Mouse (Mus musculus) limb, embryonic 10.5 days (tissue): ENCODE measurements around the gene Unc13c. TPM values are rescaled to one million over a fixed set of nuclear protein-coding genes. Genes with fewer than 3 reads are reported as not detected.

ENCODE experiments used
- DNase-seq: peaks from one replicate; pipeline ENCODE4 v3.0.0-alpha.2; 2017; ENCODE audit warnings: low spot score
- H3K27ac ChIP-seq: fragments of 300-500 bp; sonication (generic); 2 replicates; pipeline ENCODE4 v1.5.1; 2016; ENCODE audit warnings: mild to moderate bottlenecking
- H3K27me3 ChIP-seq: fragments of 300-500 bp; sonication (generic); 2 replicates; pipeline ENCODE4 v1.6.1; 2016; ENCODE audit warnings: low read depth, mild to moderate bottlenecking; ENCODE audit not compliant: poor library complexity, severe bottlenecking
- H3K36me3 ChIP-seq: fragments of 300-500 bp; sonication (generic); 2 replicates; pipeline ENCODE4 v1.6.1; 2016; ENCODE audit warnings: mild to moderate bottlenecking, moderate library complexity
- H3K4me1 ChIP-seq: fragments of 300-500 bp; sonication (generic); 2 replicates; pipeline ENCODE4 v1.6.1; 2016
- H3K4me3 ChIP-seq: fragments of 300-500 bp; sonication (generic); 2 replicates; pipeline ENCODE4 v1.5.1; 2016; ENCODE audit warnings: mild to moderate bottlenecking, moderate library complexity
- H3K9me3 ChIP-seq: fragments of 300-500 bp; sonication (generic); replicated peaks from 2 replicates; pipeline ENCODE4 v1.6.1; 2016; ENCODE audit warnings: mild to moderate bottlenecking
- WGBS: fragments of 180-500 bp; shearing (Covaris S2); methylation state at CpG from one replicate; pipeline ENCODE4 v1.1.7; 2016; 5-methylcytosine and 5-hydroxymethylcytosine counted together
- polyA plus RNA-seq: library from polyadenylated mRNA; unstranded; fragments of >200 nt; fragmentation: Nextera tagmentation; extraction: Ambion mirVana; gene quantifications from 2 replicates; pipeline ENCODE4 v1.2.1, GENCODE M21; 2016

Unc13c gene
- polyA plus RNA-seq, 1 experiment from 2014 or later, result 0.09 TPM

DNA sequence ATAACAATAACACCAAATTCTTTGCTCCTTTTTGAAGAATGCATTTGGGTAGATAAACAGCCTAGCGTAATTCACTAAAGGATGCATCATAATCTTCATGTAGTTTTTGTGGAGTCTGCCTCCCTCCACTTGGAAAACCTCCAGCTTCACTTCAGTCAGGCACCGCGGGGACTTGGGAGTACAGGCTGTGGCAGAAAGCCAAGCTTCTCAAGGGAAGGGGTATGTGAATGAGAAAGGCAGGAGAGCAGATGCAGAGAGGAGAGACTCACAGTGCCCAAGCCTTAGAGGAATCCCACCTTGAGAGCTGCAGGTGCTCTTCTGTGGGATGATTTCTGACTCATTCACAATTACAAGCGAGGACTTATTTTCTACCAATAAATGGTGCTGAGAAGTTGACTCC is 33.9 kb downstream of the Unc13c start:
- Histone ChIP-seq H3K9me3 (no peaks in the 10 kb centered on the region), H3K36me3 (no peaks in the 10 kb centered on the region), H3K27me3 (no peaks in the 10 kb centered on the region), H3K27ac (no peak overlapping the region), H3K4me3 (no peak overlapping the region), H3K4me1 (no peaks in the 10 kb centered on the region)
- WGBS, result 95% methylated on average over 4 of the region's 4 CpGs
- DNase-seq, result no peak

DNA sequence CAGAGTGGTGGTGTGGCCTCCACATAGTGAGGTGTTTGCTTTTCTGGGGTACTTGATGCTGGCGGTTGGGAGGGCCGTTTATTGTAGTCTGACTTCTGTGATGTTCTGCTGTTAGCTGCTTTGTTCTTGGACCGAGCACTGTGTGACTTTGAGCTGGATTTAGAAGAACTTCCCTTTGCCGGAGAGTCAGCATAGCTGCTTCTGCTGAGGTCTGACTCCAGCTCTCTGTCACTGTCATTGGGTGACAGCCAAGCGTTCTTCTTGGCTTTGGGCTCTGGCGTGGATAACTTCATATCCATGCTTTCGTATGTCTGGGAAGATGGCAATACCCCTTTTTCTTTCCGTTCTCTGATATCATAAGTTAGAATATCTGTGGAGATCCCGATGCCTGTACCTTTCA is 36.8 kb downstream of the Unc13c start:
- H3K36me3 ChIP-seq, result no peaks in the 10 kb centered on the region
- no peaks in the 10 kb centered on the region for H3K9me3 ChIP-seq
- DNase-seq, result no peak
- no peaks in the 10 kb centered on the region for H3K4me1 ChIP-seq
- WGBS, result 95% methylated on average over 9 of the region's 9 CpGs
- H3K27ac ChIP-seq, result no peak overlapping the region
- H3K4me3 ChIP-seq, result no peak overlapping the region
- no peaks in the 10 kb centered on the region for H3K27me3 ChIP-seq

DNA sequence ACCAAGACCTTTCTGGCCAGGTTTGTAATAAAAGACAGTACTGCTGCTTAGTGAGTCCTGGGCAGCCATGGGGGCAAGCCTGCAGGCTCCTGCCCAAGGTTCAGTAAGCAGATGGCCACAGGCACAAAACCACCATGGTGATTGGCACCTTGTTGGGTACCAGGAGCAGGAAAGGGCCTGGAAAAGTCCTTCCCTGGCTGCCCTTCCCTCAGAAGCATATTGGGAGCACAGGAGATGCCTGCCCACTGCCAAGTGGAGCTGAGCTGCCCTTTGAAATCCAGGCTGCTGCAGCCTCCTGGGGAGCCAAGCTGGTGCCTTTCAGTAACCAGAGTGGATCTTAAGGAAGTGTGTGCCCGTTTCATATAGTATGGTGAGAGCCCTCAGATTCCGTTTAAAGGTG is 41.5 kb downstream of the Unc13c start:
- no peaks in the 10 kb centered on the region for H3K4me1 ChIP-seq
- H3K4me3 ChIP-seq, result no peak overlapping the region
- H3K27me3 ChIP-seq, result no peaks in the 10 kb centered on the region
- DNase-seq, result no peak
- 89% methylated on average over 2 of the region's 2 CpGs for WGBS
- H3K36me3 ChIP-seq, result no peaks in the 10 kb centered on the region
- no peaks in the 10 kb centered on the region for H3K9me3 ChIP-seq
- H3K27ac ChIP-seq, result no peak overlapping the region

DNA sequence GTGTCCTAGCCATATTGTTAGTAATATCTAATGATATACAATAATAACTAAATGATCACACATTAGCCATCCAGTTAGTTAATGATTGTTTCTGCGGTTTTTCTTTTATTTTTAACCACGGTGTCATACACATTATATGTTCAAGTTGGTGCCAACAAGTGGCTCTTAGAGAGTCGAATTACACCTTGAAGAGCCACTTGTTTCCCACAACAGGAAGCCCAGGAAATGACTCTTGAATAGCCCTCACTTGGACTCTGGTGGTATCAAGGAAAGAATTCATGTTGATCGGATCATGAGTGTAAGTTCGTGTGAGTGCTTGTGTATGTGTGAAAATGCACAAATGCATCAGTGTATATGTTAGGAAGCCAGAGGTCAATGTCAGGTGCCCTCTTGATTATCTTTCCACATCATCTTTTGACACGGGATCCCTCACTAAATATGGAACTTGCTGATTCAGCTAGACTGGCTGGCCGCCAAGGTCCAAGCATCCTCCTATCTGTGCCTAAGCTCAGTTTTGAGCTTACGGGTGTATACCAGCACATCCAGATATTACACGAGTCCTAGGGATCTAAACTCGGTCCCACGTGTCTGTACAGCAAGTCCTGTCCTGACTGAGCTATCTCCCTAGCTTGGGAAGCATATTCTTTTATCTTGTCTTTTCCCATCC is 46.2 kb downstream of the Unc13c start:
- Histone ChIP-seq H3K4me1 (no peaks in the 10 kb centered on the region), H3K36me3 (no peaks in the 10 kb centered on the region), H3K4me3 (no peak overlapping the region), H3K27ac (no peak overlapping the region), H3K27me3 (no peaks in the 10 kb centered on the region), H3K9me3 (no peaks in the 10 kb centered on the region)
- WGBS, result 90% methylated on average over 11 of the region's 11 CpGs
- DNase-seq, result no peak

DNA sequence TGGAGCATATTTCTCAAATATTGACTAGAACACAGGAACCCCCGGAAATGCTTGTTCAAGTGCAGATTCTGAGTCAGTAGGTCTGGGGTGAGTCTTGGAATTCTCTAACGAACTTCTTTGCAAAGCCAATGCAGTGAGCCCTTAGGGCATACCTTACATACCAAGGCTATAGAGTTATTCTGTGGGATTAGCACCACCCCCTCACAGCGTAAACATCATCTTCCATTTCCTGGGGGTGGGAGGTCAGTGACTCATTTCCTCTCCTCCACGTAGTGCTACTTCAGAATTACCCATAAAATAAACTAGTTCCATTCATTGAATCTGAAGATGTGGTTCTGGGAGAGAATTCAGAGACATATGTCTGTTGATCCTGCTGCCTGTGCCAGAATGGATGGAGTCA is 62.8 kb downstream of the Unc13c start:
- Histone ChIP-seq H3K9me3 (no peaks in the 10 kb centered on the region), H3K27ac (no peak overlapping the region), H3K36me3 (no peaks in the 10 kb centered on the region), H3K27me3 (no peaks in the 10 kb centered on the region), H3K4me1 (no peaks in the 10 kb centered on the region), H3K4me3 (no peak overlapping the region)
- 75% methylated on average over 4 of the region's 4 CpGs for WGBS
- DNase-seq, result no peak

DNA sequence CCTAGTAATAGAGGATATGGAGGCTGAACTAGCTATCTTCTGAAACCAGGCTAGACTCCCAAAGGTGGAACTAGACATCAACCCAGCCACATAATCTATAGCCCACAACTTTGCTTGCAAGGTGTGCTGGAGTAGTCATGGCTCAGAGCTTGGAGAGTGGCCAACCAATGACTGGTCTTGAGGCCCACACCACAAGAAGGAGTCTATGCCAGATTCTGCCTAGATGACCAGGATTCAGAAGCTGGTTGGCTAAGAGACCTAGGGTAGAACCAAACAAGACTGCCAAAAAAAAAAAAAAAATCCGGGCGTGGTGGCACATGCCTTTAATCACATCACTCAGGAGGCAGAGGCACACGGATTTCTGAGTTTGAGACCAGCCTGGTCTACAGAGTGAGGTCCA is 70.2 kb downstream of the Unc13c start:
- H3K9me3 ChIP-seq, result no peaks in the 10 kb centered on the region
- no peak for DNase-seq

DNA sequence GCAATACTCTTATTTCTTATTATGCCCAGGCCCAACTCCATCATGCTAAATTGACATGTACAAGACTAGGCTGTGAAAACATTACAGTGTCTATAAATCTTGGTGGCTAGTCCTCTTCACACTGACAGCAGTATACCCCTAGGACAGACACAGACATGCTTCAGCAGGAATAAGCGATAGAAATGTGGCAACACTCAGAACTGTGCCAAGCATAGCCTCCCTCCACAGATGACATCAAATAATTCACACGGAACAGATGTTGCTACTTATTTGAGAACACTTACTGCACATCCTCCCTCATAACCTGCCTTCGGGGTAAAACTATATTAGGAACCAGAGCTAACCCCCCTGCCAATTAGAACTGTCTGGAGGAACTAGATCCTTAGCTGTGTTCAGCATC is 72.6 kb downstream of the Unc13c start:
- no peaks in the 10 kb centered on the region for H3K36me3 ChIP-seq
- H3K27me3 ChIP-seq, result no peaks in the 10 kb centered on the region
- H3K4me1 ChIP-seq, result no peaks in the 10 kb centered on the region
- no peak overlapping the region for H3K4me3 ChIP-seq
- DNase-seq, result no peak
- H3K9me3 ChIP-seq, result no peaks in the 10 kb centered on the region
- no peak overlapping the region for H3K27ac ChIP-seq
- whole genome bisulfite sequencing, result 83% methylated on average over 3 of the region's 3 CpGs

More for the DNA sequence above, 70.2 kb downstream of the Unc13c start:
- Histone ChIP-seq H3K27ac (no peak overlapping the region), H3K4me1 (no peaks in the 10 kb centered on the region), H3K27me3 (no peaks in the 10 kb centered on the region), H3K4me3 (no peak overlapping the region), H3K36me3 (no peaks in the 10 kb centered on the region)
- 88% methylated on average over 3 of the region's 3 CpGs for WGBS

DNA sequence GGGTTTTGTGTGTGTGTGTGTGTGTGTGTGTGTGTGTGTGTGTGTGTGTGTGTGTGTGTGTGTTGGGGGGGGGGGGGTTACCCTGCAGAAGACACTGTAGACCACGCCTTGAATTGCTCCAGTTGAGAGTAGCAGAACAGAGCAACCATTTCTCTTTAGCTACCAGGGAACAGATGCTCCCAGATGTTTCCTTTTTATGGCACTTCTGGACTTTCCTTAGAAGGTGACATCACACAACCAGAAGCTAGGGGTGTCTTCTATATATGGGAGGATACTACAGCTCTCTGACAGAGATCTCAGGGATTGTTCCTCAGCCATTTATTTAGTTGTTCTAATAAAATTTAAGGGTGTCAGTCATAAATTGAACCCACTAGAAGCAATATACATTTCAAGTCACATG is 85.2 kb downstream of the Unc13c start:
- Histone ChIP-seq H3K4me1 (no peaks in the 10 kb centered on the region), H3K4me3 (no peak overlapping the region), H3K36me3 (no peaks in the 10 kb centered on the region), H3K27ac (no peak overlapping the region), H3K9me3 (no peaks in the 10 kb centered on the region), H3K27me3 (no peaks in the 10 kb centered on the region)
- DNase-seq, result no peak
- WGBS, result 50% methylated on average over 1 of the region's 1 CpGs

DNA sequence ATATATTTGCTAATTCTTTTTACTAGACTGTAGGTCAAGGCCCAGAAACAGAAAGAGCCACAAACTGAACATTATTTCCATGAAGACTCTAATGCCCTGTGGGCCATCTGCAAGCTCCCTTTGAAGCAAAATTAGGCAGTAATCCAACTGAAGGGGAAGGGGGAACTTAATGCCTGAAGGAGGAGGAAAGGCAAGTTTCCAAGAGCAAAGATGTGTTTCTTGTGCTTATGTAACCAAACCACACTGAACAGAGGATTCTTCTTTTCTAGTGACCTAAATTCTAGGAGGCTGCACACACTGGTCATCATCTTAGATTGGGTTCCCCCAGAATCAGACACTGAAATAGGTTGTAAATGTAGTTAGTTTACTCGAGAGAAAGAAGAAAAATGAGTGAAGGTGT is 85.6 kb downstream of the Unc13c start:
- no peak for DNase-seq
- Histone ChIP-seq H3K36me3 (no peaks in the 10 kb centered on the region), H3K27me3 (no peaks in the 10 kb centered on the region), H3K27ac (no peak overlapping the region), H3K9me3 (no peaks in the 10 kb centered on the region), H3K4me1 (no peaks in the 10 kb centered on the region), H3K4me3 (no peak overlapping the region)
- WGBS, result 68% methylated on average over 1 of the region's 1 CpGs

DNA sequence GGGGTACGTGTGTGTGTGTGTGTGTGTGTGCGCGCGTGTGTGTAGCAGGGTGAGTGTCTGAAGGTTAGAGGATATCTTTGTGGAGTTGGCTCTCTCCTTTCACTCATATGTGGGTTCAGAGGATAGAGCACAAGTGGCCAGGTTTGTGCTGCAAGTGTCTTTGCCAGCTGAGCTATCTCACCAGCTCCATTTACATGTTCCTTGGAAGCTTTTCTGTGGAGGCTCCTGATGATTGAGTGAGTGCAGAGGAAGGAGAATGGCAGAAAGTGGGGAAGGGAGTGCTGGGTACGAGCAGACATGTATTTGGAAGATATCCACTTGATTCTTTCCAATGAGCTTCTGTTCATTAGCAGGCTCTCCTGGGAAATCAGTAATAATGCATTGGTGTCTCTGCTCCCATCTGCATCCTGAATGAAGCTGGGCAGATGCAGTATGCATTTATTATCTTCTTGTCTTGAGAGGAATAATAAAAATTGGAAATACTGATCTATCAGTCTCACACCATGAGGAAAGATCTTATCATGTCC is 86.3 kb downstream of the Unc13c start:
- Histone ChIP-seq H3K4me1 (no peaks in the 10 kb centered on the region), H3K27ac (no peak overlapping the region), H3K27me3 (no peaks in the 10 kb centered on the region), H3K9me3 (no peaks in the 10 kb centered on the region), H3K4me3 (no peak overlapping the region), H3K36me3 (no peaks in the 10 kb centered on the region)
- WGBS, result 89% methylated on average over 5 of the region's 5 CpGs
- DNase-seq, result no peak

DNA sequence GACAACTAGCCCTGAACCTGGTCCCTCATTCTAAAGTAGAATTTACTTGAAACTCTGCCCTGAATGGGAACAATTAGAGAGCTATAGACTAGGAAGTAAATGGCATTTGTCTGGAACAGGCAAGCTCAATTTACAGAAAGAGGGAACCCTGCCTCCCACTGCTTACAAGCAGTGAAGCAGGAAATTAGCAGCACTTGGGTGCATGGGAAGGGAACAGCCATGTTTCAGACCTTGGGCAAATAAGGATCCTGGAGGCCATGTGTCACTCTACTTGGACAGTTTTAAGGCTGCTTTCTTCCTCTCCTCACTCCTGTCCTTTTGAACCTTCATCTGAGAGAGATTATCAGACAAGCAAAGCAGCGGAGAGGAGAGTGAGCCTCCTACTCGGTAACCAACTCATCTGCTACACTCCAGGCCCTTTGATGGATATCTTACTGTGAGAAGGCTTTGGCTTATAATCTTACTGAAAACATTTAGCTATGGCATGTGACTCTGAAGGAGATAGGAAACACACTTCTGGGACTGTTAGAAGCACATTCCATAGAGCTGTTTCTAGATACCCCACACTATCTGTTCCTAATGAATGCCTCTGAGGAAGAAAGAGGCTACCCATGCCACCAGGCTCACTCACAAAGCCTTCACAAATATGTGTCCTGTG is 101.2 kb downstream of the Unc13c start:
- no peak overlapping the region for H3K4me3 ChIP-seq
- DNase-seq, result no peak
- H3K27ac ChIP-seq, result peak overlapping the region; percentile 42; the same call in 1 of the 2 replicates
- H3K4me1 ChIP-seq, result peaks cover 10% of the 10 kb centered on the region; the same call in 1 of the 2 replicates
- no peaks in the 10 kb centered on the region for H3K36me3 ChIP-seq
- WGBS, result 32% methylated on average over 2 of the region's 2 CpGs
- H3K9me3 ChIP-seq, result no peaks in the 10 kb centered on the region
- H3K27me3 ChIP-seq, result no peaks in the 10 kb centered on the region

DNA sequence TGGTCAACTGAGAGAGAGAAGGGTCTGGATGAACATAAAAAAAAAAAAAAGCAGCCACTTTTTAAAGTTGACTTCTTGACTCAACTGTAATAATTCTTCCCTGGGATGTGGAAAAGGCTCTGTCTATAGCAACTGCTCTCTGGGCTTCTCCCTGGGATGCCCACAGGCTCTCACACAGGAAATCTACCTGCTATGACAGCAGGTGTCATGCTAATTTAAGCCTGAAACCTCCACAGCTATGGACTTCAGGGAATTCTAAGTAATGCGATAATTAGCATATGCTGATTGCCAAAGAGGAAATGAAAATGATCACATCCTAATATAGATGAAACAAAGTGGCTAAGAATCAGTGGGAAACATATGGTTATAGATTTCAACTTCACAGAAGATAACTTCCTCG is 102.1 kb downstream of the Unc13c start:
- Histone ChIP-seq H3K27ac (no peak overlapping the region), H3K9me3 (no peaks in the 10 kb centered on the region), H3K4me1 (peaks cover 10% of the 10 kb centered on the region; the same call in 1 of the 2 replicates), H3K4me3 (no peak overlapping the region), H3K36me3 (no peaks in the 10 kb centered on the region), H3K27me3 (no peaks in the 10 kb centered on the region)
- WGBS, result 87% methylated on average over 2 of the region's 2 CpGs
- DNase-seq, result no peak

DNA sequence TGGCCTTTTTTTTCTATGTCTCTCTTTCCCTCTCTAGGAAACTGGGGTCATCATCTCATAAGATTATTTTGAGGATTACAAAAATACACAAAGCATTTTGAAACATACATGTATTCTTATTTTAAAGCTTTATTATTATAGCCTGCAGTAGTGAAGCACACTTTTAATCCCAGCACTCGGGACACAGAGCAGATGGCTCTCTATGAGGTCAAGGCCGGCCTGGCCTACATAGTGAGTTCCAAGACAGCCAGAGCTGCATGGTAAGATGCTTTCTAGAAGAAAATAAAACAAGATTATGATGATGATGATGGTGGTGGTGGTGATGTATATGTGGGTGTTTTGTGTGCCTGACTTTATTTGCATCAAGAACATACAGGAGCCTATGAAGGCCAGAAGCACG is 109.3 kb downstream of the Unc13c start:
- Histone ChIP-seq H3K36me3 (no peaks in the 10 kb centered on the region), H3K27me3 (no peaks in the 10 kb centered on the region), H3K4me1 (no peaks in the 10 kb centered on the region), H3K9me3 (no peaks in the 10 kb centered on the region), H3K4me3 (no peak overlapping the region), H3K27ac (no peak overlapping the region)
- 92% methylated on average over 3 of the region's 3 CpGs for WGBS
- no peak for DNase-seq
